Mouse (Mus musculus) embryonic facial prominence, embryonic 14.5 days (tissue): ENCODE measurements around the gene Chchd3. TPM values are rescaled to one million over a fixed set of nuclear protein-coding genes. Genes with fewer than 3 reads are reported as not detected.

ENCODE experiments used
- ATAC-seq: fragments of 200-750 bp; cut with Nextera tagmentation; 2 replicates; pipeline ENCODE4 v1.8.0; 2017; ENCODE audit warnings: low read depth, moderate number of reproducible peaks, moderate TSS enrichment
- DNase-seq: peaks from one replicate; pipeline ENCODE4 v3.0.0-alpha.2; 2015; ENCODE audit warnings: low spot score
- H3K27ac ChIP-seq: fragments of 300-500 bp; sonication (generic); replicated peaks from 2 replicates; pipeline ENCODE4 v1.5.1; 2014; ENCODE audit warnings: low read depth, mild to moderate bottlenecking, low read length, moderate library complexity
- H3K27me3 ChIP-seq: fragments of 300-500 bp; sonication (generic); replicated peaks from 2 replicates; pipeline ENCODE4 v1.6.1; 2014; ENCODE audit warnings: low read length; ENCODE audit not compliant: control insufficient read depth, insufficient read depth
- H3K36me3 ChIP-seq: fragments of 300-500 bp; sonication (generic); 2 replicates; pipeline ENCODE4 v1.6.1; 2014; ENCODE audit warnings: low read length, mixed read lengths; ENCODE audit not compliant: control insufficient read depth, insufficient read depth
- H3K4me1 ChIP-seq: fragments of 300-500 bp; sonication (generic); 2 replicates; pipeline ENCODE4 v1.6.1; 2014; ENCODE audit warnings: antibody characterized with exemption, low read length; ENCODE audit not compliant: control insufficient read depth, insufficient read depth
- H3K4me2 ChIP-seq: fragments of 300-500 bp; sonication (generic); 2 replicates; pipeline ENCODE4 v1.6.1; 2014; ENCODE audit warnings: low read depth, mild to moderate bottlenecking, low read length, moderate library complexity, mixed read lengths
- H3K4me3 ChIP-seq: fragments of 300-500 bp; sonication (generic); 2 replicates; pipeline ENCODE4 v1.5.1; 2014; ENCODE audit warnings: low read depth, mild to moderate bottlenecking, low read length
- H3K9ac ChIP-seq: fragments of 300-500 bp; sonication (generic); 2 replicates; pipeline ENCODE4 v1.6.1; 2014; ENCODE audit warnings: low read depth, mild to moderate bottlenecking, low read length, moderate library complexity, mixed read lengths
- H3K9me3 ChIP-seq: fragments of 300-500 bp; sonication (generic); 2 replicates; pipeline ENCODE4 v1.6.1; 2016; ENCODE audit warnings: low read length; ENCODE audit not compliant: control insufficient read depth
- WGBS: fragments of 180-500 bp; shearing (Covaris S2); extraction: QIAGEN DNeasy Blood & Tissue Kit; methylation state at CpG from one replicate; pipeline ENCODE4 v1.1.7; 2014; 5-methylcytosine and 5-hydroxymethylcytosine counted together
- polyA plus RNA-seq: library from polyadenylated mRNA; unstranded; fragments of >200 nt; fragmentation: Nextera tagmentation; extraction: Ambion mirVana; gene quantifications from 2 replicates; pipeline ENCODE4 v1.2.1, GENCODE M21; 2014

Chchd3 gene
- polyA plus RNA-seq, 1 experiment from 2014 or later: 120 TPM

- H3K27ac ChIP-seq: no peak overlapping the region
- ATAC-seq (no peak), DNase-seq (no peak)
- no peaks in the 10 kb centered on the region for H3K36me3 ChIP-seq
- no peak overlapping the region for H3K4me2 ChIP-seq
- H3K9ac ChIP-seq: no peak overlapping the region
- 80% methylated on average over 1 of the region's 1 CpGs for WGBS
- H3K9me3 ChIP-seq: no peaks in the 10 kb centered on the region
- H3K27me3 ChIP-seq: no peaks in the 10 kb centered on the region
- H3K4me1 ChIP-seq: no peaks in the 10 kb centered on the region
- no peak overlapping the region for H3K4me3 ChIP-seq
These were observed 122.4 kb downstream of the Chchd3 start for GRCm38 (mm10) chr6:32937643-32938042.

- no peak for ATAC-seq
- no peak for DNase-seq
- 58% methylated on average over 3 of the region's 3 CpGs for WGBS
These were observed 123.3 kb downstream of the Chchd3 start for GRCm38 (mm10) chr6:32936794-32937193.

GRCm38 (mm10) chr6:32936365-32936764 is 123.7 kb downstream of the Chchd3 start:
- ATAC-seq (no peak), DNase-seq (no peak)
- Histone ChIP-seq H3K4me2 (no peak overlapping the region), H3K9ac (no peak overlapping the region), H3K27me3 (no peaks in the 10 kb centered on the region), H3K36me3 (no peaks in the 10 kb centered on the region), H3K4me3 (no peak overlapping the region), H3K4me1 (no peaks in the 10 kb centered on the region), H3K9me3 (no peaks in the 10 kb centered on the region), H3K27ac (no peak overlapping the region)
- 67% methylated on average over 2 of the region's 2 CpGs for WGBS

More at GRCm38 (mm10) chr6:32936794-32937193, 123.3 kb downstream of the Chchd3 start:
- Histone ChIP-seq H3K36me3 (no peaks in the 10 kb centered on the region), H3K27ac (no peak overlapping the region), H3K9me3 (no peaks in the 10 kb centered on the region), H3K4me1 (no peaks in the 10 kb centered on the region), H3K27me3 (no peaks in the 10 kb centered on the region), H3K9ac (no peak overlapping the region), H3K4me3 (no peak overlapping the region), H3K4me2 (no peak overlapping the region)

DNA sequence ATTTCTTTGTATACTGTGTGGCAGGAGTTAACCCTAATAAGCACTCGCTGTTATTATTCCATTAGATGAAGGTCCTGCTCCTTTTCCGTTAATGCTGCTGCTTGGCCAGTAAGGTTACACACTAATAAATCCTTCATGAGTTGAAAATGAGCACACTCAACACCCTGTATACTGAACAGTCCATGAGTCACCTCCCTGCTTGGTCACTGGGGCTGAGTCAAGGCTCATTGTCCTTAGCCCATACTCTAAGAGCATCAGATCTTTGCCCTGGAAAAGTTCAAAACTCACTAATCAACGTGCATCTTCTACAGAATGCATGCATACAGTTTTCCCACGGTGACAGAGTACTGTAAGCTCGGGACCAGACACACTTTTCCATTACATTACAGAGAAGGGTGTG is 124.5 kb downstream of the Chchd3 start:
- 75% methylated on average over 5 of the region's 5 CpGs for WGBS
- no peak overlapping the region for H3K4me2 ChIP-seq
- H3K9me3 ChIP-seq: no peaks in the 10 kb centered on the region
- H3K27ac ChIP-seq: no peak overlapping the region
- H3K36me3 ChIP-seq: no peaks in the 10 kb centered on the region
- no peak overlapping the region for H3K4me3 ChIP-seq
- no peaks in the 10 kb centered on the region for H3K4me1 ChIP-seq
- no peak for DNase-seq
- H3K9ac ChIP-seq: no peak overlapping the region
- no peak for ATAC-seq
- no peaks in the 10 kb centered on the region for H3K27me3 ChIP-seq

DNA sequence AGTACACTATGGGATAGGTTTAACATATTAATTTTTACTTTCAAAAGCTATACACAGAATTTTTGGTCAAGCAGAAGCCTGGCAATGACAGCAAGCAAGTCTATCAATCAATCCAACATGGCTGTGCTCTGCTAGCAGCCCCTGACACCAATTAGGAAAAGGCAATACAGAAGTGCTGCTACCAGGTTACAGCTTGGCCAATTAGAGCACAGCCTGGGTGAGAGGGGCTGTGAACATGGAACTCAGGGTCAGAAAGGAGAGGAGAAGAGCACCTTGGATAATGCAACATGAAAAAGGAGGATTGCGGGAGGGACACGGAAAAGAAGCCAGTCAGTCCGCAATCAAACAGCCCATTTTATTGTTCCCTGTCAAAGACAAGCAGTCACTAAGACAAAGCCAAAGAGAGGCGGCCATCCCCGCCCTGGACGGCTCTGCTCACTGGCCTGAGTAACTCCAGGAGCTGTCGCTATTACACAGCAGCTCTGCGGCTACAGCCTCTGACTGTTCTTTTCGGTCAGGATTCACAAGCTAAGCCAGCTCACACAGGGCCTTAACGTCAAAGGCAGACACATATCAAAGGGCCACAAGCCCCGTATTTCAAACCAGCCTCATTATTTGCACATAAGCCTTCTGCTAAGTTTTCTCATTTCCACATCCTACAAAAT is 128.8 kb downstream of the Chchd3 start:
- Histone ChIP-seq H3K4me2 (no peak overlapping the region), H3K36me3 (no peaks in the 10 kb centered on the region), H3K4me3 (no peak overlapping the region), H3K27me3 (no peaks in the 10 kb centered on the region), H3K27ac (no peak overlapping the region), H3K9ac (no peak overlapping the region), H3K4me1 (no peaks in the 10 kb centered on the region), H3K9me3 (no peaks in the 10 kb centered on the region)
- DNase-seq (no peak), ATAC-seq (no peak)
- 69% methylated on average over 11 of the region's 11 CpGs for WGBS

GRCm38 (mm10) chr6:32922391-32922790 is 137.7 kb downstream of the Chchd3 start:
- no peak overlapping the region for H3K4me2 ChIP-seq
- DNase-seq: peak; percentile 76
- WGBS: 49% methylated on average over 1 of the region's 1 CpGs
- H3K9me3 ChIP-seq: no peaks in the 10 kb centered on the region
- no peaks in the 10 kb centered on the region for H3K27me3 ChIP-seq
- peaks cover 6% of the 10 kb centered on the region; the same call in 1 of the 2 replicates for H3K4me1 ChIP-seq
- no peak overlapping the region for H3K9ac ChIP-seq
- no peaks in the 10 kb centered on the region for H3K36me3 ChIP-seq
- H3K4me3 ChIP-seq: no peak overlapping the region
- H3K27ac ChIP-seq: no peak overlapping the region
- no peak for ATAC-seq

- H3K4me3 ChIP-seq: no peak overlapping the region
- H3K36me3 ChIP-seq: no peaks in the 10 kb centered on the region
- 58% methylated on average over 2 of the region's 2 CpGs for WGBS
- H3K27ac ChIP-seq: no peak overlapping the region
- no peak overlapping the region for H3K4me2 ChIP-seq
- ATAC-seq (no peak), DNase-seq (no peak)
- no peaks in the 10 kb centered on the region for H3K27me3 ChIP-seq
- H3K9me3 ChIP-seq: no peaks in the 10 kb centered on the region
- no peak overlapping the region for H3K9ac ChIP-seq
- H3K4me1 ChIP-seq: peaks cover 6% of the 10 kb centered on the region; the same call in 1 of the 2 replicates
These were observed 140.0 kb downstream of the Chchd3 start for GRCm38 (mm10) chr6:32920091-32920490.

DNA sequence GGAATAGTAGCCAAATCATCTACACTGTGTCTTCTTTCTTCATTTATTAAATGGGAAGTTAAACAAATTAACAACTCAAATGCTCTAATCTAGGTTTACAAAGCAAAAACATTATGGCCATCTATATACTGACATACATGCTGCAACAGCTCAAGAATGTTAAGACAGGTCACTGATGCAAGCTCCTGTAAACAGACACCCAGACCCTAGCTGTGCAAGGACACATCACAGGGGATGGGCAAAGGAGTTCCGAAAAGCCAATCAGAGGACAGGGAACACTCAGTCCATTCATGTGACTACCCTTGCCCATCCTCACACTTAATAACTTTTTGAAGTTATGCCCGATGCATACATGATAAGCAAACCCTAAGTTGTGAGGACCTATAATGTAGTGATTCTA is 149.4 kb downstream of the Chchd3 start:
- Histone ChIP-seq H3K27me3 (no peaks in the 10 kb centered on the region), H3K4me3 (no peak overlapping the region), H3K4me1 (no peaks in the 10 kb centered on the region), H3K27ac (no peak overlapping the region), H3K9me3 (no peaks in the 10 kb centered on the region), H3K36me3 (no peaks in the 10 kb centered on the region), H3K4me2 (no peak overlapping the region), H3K9ac (no peak overlapping the region)
- ATAC-seq (no peak), DNase-seq (no peak)
- WGBS: 94% methylated on average over 2 of the region's 2 CpGs

GRCm38 (mm10) chr6:32899061-32899460 is 161.0 kb downstream of the Chchd3 start:
- Histone ChIP-seq H3K9ac (no peak overlapping the region), H3K4me3 (no peak overlapping the region), H3K4me1 (no peaks in the 10 kb centered on the region), H3K27me3 (no peaks in the 10 kb centered on the region), H3K36me3 (no peaks in the 10 kb centered on the region), H3K27ac (no peak overlapping the region), H3K9me3 (no peaks in the 10 kb centered on the region), H3K4me2 (no peak overlapping the region)
- WGBS: 92% methylated on average over 4 of the region's 4 CpGs
- DNase-seq: no peak
- no peak for ATAC-seq
